Mouse (Mus musculus) embryo, embryonic 11 days (tissue): ENCODE measurements around the gene Gal3st2.
"Not testable (repeated sequence)": the region's sequence is repeated elsewhere in the genome, so short reads cannot be mapped to it uniquely, and the experiment has no call there.

Experiments
- DNase-seq: peaks from one replicate; pipeline ENCODE4 v3.0.0-alpha.2; 2015

The Gal3st2 gene

GRCm38 (mm10) chr1:93861048-93861447 lies at the start of gene Gal3st2:
TSS of gene Gal3st2 (plus strand) at chr1:93861306.
- DNase-seq, result not testable (repeated sequence)

GRCm38 (mm10) chr1:93811495-93812039 lies 49.5 kb upstream of the Gal3st2 start:
- DNase-seq, result no peak

GRCm38 (mm10) chr1:93817823-93818532 lies 43.1 kb upstream of the Gal3st2 start:
- no peak for DNase-seq

GRCm38 (mm10) chr1:93818722-93819121 lies 42.4 kb upstream of the Gal3st2 start:
- no peak for DNase-seq

- no peak for DNase-seq
Measured at GRCm38 (mm10) chr1:93823796-93824495, 37.2 kb upstream of the Gal3st2 start.

- DNase-seq, result peak; percentile 26
Measured at GRCm38 (mm10) chr1:93824609-93825008, 36.5 kb upstream of the Gal3st2 start, which contains the start of gene D2hgdh. TSS of gene D2hgdh (plus strand) at chr1:93824909.

DNA sequence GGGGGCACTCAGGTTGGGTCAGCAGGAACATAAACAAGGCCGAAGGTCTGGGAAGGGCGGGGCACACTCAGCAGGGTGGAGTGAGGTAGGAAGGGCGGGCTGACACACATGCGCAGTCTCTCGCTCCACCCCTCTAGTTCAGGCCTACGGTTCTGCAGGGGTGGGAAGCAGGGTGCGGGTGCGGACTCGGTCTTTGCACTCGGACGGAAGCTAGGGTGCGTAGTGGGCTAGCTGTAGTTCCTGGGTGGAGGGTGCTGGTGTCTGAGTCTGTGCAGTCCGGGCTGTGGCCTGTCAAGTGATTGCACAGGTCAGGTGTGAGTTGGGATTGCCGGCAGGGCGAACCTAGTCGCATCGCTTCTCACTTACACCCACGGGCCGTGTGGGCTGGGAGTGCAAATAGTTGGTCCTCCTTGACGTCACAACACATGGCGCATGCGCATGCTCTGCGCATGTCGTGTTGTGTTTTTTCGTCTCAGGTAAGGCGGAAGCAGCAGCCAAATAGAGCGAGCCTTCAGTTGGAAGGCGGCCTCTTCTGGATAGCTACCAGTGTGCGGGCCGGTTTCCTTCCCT lies 35.9 kb upstream of the Gal3st2 start:
- peak; percentile 95 for DNase-seq

DNA sequence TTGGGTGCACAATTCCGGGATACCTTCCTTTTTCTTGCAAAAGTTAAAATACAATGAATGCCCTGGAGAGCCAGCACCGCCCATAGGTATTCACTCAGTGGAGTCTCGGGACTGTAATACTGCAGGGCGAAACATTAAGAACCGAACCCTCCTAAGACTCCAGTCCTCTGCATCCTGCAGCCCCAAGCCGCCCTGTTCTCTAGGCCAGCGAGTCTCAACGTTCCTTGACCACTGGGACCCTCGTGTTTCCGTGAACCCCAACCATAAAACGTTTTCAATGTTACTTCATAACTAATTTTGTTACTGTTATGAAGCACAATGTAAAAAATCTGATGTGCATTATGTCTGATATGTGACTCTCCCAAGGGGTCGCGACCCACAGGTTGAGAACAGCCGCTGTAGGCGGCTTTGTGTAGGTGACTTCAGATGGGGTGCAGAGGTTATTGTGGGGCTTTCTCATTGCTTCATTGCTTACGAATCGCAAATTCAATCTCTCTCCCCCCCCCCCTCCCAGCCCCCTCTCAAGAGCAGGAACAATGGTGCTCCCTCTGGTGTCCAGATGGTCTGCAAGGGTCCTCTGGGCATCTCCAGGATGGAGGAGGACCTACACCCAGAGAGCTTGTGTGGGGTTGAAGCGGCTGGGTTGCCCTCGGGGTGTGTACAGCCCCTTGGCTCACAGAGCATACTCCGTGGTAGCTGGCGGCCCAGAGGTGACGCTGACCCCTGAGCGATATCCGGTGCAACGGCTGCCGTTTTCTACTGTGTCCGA lies 35.2 kb upstream of the Gal3st2 start:
- DNase-seq, result peak; percentile 17

GRCm38 (mm10) chr1:93826540-93826835 lies 34.6 kb upstream of the Gal3st2 start:
- DNase-seq, result no peak

GRCm38 (mm10) chr1:93832754-93833360 lies 28.2 kb upstream of the Gal3st2 start:
- not testable (repeated sequence) for DNase-seq

GRCm38 (mm10) chr1:93834671-93835150 lies 26.4 kb upstream of the Gal3st2 start:
- DNase-seq, result no peak

DNA sequence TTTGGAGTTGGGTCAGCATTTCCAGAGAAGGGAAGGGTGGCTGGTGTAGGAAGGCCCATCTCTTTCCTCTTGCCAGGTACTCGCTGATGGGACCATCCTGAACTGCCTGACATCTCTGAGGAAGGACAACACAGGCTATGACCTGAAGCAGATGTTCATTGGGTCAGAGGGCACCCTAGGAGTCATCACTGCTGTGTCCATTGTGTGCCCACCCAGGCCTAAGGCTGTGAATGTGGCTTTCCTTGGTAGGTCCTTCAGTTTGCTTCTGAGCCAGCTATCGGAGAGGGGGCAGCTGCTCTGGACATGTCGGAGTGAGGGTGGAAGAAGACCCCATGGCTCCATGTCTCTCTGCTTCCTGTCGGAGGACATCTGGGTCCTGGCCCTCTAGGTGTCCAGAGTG lies 25.9 kb upstream of the Gal3st2 start:
- no peak for DNase-seq

DNA sequence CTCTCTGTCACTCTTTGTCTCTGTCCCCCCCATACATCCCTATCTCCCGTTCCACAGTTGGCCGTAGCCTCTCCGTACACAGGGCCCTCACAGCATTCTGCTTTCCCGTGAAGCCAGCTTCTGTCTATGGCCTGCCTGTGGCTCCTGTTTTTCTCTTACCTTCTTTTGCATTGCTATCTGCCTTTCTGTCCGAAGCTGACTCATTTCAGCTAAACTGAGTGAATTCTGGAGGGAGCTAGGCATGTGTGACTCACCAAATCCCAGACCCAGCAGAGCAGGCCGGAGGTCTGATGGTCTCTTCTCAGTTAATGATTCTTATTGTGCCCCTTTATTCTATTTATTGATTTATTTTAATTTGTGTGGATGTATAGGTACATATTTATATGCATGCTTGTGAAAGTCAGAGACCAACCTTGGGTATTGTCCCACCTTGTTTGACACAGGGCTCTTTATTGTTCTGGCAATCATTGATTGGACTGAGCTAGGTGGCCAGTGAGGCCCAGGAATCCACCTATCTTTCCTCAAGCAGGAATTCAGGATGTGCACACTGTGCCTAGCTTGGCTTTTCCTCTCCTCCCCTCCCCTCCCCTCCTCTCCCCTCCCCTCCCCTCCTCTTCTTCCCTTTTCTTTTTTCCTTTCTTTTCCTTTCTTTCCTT lies 25.1 kb upstream of the Gal3st2 start:
- no peak for DNase-seq

DNA sequence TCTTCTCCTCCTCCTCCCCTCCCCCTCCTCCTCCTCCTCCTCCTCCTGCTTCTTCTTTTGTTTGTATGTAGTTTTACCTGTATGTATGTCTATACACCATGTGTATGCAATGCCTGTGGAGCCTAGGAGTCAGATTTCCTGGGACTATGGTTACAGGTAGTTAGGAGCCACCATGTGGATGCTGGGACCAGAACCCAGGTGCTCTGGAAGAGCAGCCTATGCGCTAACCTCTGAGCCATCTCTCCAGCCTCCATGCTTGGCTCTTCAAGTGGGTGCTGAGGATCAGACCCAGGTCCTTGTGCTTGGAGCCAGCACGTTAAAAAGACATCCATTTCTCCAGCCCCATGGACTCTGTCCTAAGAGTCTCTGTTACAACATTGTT lies 24.6 kb upstream of the Gal3st2 start:
- DNase-seq, result no peak

- DNase-seq, result no peak
Measured at GRCm38 (mm10) chr1:93837335-93837734, 23.8 kb upstream of the Gal3st2 start.

GRCm38 (mm10) chr1:93838569-93838968 lies 22.5 kb upstream of the Gal3st2 start:
- DNase-seq, result not testable (repeated sequence)

GRCm38 (mm10) chr1:93845766-93846366 lies 15.2 kb upstream of the Gal3st2 start:
- DNase-seq, result not testable (repeated sequence)

- DNase-seq, result not testable (repeated sequence)
Measured at GRCm38 (mm10) chr1:93855790-93856189, 5.3 kb upstream of the Gal3st2 start.

- DNase-seq, result no peak
Measured at GRCm38 (mm10) chr1:93857370-93857769, 3.7 kb upstream of the Gal3st2 start.

- DNase-seq, result no peak
Measured at GRCm38 (mm10) chr1:93857991-93858390, 3.1 kb upstream of the Gal3st2 start.

DNA sequence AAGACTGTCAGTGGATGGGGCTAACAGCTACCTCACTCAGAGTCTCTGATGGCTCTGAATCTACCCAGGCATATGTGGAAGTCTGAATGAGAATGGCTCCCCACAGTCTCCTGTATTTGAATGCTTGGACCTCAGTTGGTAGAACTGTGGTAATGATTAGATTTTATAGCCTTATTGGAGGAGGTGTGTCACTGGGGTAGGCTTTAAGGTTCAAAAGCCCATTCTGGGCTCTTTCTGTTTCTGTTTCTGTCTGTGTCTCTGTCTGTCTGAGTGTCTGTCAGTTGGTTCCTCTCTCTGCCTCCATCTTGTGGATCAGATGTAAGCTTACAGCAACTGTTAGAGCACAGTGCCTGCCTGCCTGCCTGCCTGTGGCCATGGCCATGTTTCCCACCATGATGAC lies 1.5 kb upstream of the Gal3st2 start:
- no peak for DNase-seq
